Mouse (Mus musculus): Measurements from ENCODE around the gene Glcci1.

Glcci1 gene

GRCm38 (mm10) chr6:8509551-8509950 lies at the start of gene Glcci1:
Gene Glcci1, plus strand, starts transcription at chr6:8509600.
- peak; percentile 58 for ATAC-seq (ENCODE audit: low TSS enrichment)

DNA sequence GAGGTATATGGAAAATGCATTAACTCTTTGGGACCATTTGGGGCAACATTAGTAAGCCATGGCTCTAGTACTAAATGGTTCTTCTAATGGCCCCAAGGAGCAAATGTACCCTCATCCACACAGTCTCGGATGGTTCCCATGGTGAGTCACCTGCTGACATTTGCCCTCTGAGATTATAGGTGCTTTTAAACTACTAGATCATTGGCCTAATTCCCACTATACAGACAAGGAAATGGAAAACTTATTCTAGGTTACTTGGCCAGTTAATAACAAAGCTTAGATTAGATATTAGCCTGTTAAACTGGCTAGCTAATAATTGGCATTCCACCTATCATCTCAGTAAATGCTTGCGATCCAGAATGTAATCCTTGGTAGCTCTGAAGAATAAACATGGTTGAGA lies 47.0 kb upstream of the Glcci1 start:
- ATAC-seq (ENCODE audit: low TSS enrichment): no peak

DNA sequence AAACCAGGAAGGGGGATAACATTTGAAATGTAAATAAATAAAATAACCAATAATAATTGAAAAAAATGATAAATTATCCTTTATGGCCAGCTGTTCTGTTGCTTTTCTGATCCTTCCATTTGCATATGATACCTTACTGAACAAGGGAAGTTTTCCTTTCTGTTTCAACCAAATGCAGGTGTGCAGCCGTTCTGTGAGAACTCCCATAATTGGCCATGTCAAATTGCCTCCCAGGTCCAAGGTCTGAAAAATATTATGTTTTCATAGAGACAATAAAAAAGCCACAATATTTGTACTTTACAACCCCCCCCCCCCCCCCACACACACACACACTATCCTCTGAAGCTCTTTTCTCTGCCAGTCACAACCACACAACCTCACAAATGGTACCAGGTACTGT lies 44.0 kb upstream of the Glcci1 start:
- no peak for ATAC-seq (ENCODE audit: low TSS enrichment)

- ATAC-seq (ENCODE audit: low TSS enrichment): no peak
Measured at GRCm38 (mm10) chr6:8465985-8466384, 43.4 kb upstream of the Glcci1 start.

GRCm38 (mm10) chr6:8467667-8468337 lies 41.6 kb upstream of the Glcci1 start:
- ATAC-seq (ENCODE audit: low TSS enrichment): no peak

DNA sequence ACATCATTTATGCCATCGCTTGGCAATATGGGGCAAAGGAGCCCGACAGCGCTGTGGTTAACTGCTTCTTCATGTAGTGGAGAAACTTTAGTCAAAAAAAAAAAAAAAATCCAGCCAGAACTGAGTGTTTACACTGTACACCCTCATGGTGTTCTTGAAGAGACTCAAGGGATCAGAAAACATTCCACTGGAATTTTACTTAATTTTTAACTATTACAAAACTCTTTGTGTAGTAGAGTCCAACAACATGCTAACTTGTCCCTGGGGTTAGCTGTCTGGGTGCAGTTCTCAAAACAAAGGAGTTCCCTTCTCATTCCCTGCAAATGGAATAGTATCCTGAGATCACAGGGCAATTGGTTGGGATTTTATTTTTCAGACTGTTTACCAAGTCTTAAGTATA lies 39.5 kb upstream of the Glcci1 start:
- ATAC-seq (ENCODE audit: low TSS enrichment): no peak

DNA sequence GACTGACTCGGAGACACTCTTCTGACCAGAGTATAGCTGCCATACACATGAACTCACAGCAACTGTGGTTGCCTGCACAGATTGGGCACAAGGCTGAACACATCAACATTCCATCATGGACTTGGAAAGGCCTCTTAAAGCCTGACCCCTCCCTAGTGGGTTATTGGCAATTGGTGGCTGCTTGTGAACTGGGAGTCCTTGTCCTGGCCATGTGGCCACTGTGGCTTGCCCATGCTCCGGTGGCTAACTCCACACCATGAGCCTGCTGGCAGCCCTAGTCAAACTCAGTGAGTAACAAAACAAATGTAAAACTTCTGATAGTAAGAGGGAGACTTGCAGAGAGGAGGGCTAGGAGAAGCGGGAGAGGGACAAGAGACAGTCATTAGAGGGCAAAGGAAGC lies 37.3 kb upstream of the Glcci1 start:
- ATAC-seq (ENCODE audit: low TSS enrichment): no peak

DNA sequence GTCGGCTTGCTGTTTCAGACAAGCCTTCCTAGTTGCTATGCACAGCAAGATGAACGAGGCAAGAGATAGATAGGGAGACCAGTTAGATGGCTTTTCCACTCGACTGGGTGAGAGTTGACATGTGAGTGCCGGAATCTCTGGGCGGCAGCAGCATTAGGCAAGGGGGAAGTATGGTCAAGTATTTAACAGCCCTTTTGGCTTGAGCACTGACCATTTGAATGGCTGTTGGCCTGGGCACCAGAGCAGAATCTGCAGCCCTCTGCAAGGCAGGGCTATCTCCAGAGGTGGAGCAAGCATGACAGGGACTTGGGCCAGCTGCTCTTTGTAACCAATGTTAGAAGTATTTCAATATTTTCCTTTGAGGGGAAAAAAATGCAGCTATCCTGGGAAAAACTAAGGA lies 36.5 kb upstream of the Glcci1 start:
- no peak for ATAC-seq (ENCODE audit: low TSS enrichment)

DNA sequence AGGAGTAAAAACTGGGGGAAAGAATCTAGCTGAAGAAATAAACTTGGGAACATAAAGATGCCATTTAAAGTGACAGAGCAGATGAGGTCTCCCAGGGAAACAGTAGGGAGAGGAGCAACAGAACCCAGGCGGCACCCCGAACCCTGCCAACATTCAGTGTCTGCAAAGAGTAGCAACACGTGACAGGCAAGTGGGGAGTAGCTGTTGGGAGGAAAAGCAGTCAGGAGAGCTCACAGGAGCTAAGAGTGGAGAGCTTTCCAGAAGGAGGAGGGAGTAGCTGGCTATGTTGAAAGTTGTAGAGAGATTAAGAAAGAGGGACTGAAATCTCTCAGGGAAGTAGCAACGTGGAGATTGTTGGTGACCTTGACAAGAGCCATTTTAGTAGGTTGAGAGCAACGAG lies 35.9 kb upstream of the Glcci1 start:
- peak; percentile 89 for ATAC-seq (ENCODE audit: low TSS enrichment)

DNA sequence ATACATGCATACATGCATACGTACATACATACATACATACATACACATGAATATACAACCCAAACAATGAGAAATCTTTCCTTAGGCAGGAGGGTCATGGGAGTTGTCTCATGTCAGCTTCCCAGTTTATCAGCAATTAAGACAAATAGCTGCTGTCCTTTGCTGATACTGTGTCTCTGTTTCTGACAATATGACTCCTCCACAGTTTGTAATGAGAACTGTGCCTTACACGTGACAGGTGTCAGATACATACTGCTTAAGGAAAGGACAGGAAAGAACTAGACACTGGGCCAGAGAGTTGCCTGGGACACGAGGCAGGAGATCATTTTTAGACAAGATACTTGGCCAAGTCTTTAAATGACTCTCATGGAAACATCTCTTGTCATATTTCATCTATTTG lies 35.1 kb upstream of the Glcci1 start:
- ATAC-seq (ENCODE audit: low TSS enrichment): no peak

- no peak for ATAC-seq (ENCODE audit: low TSS enrichment)
Measured at GRCm38 (mm10) chr6:8474820-8475219, 34.6 kb upstream of the Glcci1 start.

DNA sequence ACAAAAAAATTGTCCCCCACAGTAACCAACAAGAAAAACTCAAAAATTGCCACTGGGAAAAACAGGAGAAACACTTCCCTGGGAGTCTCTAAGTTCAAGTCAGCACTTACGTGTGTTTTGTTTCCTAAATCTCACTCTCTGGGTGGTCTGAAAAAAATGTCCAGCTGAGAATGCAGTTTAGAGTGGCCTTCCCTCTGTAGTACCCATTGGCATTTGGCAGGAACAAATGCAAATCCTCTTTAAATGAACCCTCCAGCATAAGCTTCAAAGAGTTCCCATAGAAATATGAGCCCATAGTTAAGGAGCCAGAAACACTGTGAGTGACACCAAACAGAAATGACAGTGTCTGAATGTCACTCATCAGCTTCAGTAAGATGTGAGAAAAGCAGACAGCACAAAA lies 30.2 kb upstream of the Glcci1 start:
- no peak for ATAC-seq (ENCODE audit: low TSS enrichment)

GRCm38 (mm10) chr6:8484437-8485275 lies 24.7 kb upstream of the Glcci1 start:
- ATAC-seq (ENCODE audit: low TSS enrichment): no peak

- ATAC-seq (ENCODE audit: low TSS enrichment): no peak
Measured at GRCm38 (mm10) chr6:8485414-8486175, 23.8 kb upstream of the Glcci1 start.

- ATAC-seq (ENCODE audit: low TSS enrichment): no peak
Measured at GRCm38 (mm10) chr6:8486391-8487043, 22.9 kb upstream of the Glcci1 start.

DNA sequence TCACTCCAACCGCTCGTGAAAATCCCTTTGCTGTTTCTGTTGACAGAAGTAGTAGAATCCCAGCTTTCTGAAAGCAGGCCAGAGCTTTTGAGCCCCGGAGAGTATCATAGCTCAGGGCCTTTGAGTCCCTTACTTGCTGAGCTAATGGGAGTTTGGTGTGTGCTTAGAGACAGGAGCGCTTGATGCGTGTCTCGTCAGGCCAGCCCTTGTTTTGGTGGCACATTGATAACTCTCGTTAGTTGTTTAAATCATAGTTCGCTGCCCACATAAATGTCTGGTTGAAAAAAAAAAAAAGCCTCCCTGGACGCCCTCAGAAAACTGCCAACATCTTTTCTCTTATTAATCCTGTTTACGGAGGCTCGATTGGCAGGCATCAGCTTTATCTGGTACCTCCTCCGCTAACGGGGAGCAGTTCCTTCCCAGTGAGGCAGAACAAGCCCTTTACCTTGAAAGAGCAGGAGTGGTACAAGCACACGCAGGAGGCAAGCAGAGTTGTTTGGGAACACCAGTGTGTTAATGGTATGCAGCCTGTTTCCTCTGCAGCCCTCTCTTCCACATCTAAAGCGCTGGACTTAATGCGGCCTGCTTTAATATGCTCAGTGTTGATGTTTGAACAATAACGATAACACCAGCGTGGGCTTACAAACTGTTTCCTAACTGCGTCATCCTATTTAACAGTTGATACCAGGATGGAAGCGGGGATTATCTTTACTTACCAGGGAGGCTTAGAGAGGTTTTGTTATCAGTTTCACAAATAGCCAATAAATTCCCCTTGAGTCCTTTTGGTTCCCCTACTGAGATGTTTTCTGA lies 22.2 kb upstream of the Glcci1 start:
- no peak for ATAC-seq (ENCODE audit: low TSS enrichment)

DNA sequence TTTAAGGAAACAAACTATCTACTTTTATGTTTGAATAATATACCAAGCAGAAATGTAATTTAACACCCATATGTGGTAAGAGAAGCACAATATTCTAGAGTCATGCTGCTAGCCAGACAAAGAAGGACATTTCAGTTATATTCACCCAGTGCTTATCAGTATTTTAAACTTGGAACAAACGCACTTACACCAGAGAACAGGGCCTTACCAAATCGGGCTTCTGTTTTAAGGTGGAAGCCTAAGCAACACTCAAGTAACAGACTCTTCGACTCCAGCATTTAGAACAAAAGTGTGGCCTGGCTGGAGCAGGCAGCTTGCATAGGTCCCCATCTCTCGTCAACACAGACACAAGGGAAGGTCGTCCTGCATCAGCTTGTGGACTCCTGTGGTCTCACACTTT lies 21.2 kb upstream of the Glcci1 start:
- ATAC-seq (ENCODE audit: low TSS enrichment): no peak

DNA sequence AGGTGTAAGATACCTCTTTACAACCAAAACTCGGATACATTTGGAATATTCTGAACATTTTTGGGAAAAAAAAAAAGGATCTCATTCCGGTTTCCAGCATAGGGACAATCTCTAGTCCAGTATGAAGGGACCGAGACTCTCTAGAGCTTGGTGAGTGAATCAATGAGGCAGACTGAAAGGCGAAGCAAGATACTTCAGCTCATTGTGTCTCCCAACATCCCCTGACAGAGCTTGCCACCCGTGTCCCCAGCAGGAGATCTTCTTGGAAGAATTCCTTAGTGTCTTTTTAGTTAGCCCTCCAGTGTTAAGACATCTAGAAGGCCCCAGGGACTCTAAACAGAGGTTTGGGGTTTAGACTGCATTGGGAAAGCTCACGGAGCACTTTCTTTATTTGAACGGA lies 20.1 kb upstream of the Glcci1 start:
- ATAC-seq (ENCODE audit: low TSS enrichment): no peak

- no peak for ATAC-seq (ENCODE audit: low TSS enrichment)
Measured at GRCm38 (mm10) chr6:8489938-8490585, 19.3 kb upstream of the Glcci1 start.

DNA sequence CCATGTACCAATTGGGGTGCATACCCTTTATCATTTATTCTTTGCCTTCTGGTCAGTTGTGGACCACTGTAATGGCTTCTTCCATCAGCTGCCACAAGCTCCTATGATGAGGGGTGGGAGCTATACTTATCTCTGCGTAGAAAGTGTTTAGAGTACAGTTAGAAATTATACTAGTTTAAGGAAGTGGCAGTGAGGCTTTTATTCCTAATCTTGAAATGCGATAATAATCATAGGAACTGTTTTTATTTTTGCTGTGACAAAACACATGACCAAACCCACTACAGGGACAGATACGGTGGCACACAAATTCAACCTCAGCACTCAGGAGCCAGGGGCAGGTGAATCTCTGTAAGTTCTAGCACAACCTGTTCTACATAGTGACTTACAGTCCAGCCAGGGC lies 17.2 kb upstream of the Glcci1 start:
- no peak for ATAC-seq (ENCODE audit: low TSS enrichment)

Measured in frontal cortex, adult (tissue).